Mouse (Mus musculus) midbrain, embryonic 14.5 days (tissue): ENCODE results near the gene Fanci. TPM values are rescaled to one million over a fixed set of nuclear protein-coding genes. Genes with fewer than 3 reads are reported as not detected.

ENCODE experiments used
- ATAC-seq: fragments of 200-750 bp; cut with Nextera tagmentation; 2 replicates; pipeline ENCODE4 v1.8.0; 2017; ENCODE audit warnings: moderate number of reproducible peaks, moderate library complexity; ENCODE audit not compliant: low FRiP score, low TSS enrichment
- DNase-seq: peaks from one replicate; pipeline ENCODE4 v3.0.0-alpha.2; 2015
- H3K27ac ChIP-seq: fragments of 300-500 bp; sonication (generic); replicated peaks from 2 replicates; pipeline ENCODE4 v1.5.1; 2014; ENCODE audit warnings: mild to moderate bottlenecking, low read depth, low read length, moderate library complexity
- H3K27me3 ChIP-seq: fragments of 300-500 bp; sonication (generic); 2 replicates; pipeline ENCODE4 v1.6.1; 2014; ENCODE audit warnings: low read length, control low read depth, mixed read lengths; ENCODE audit not compliant: control insufficient read depth, insufficient read depth
- H3K36me3 ChIP-seq: fragments of 300-500 bp; sonication (generic); 2 replicates; pipeline ENCODE4 v1.6.1; 2014; ENCODE audit warnings: low read length, control low read depth; ENCODE audit not compliant: control insufficient read depth, insufficient read depth
- H3K4me1 ChIP-seq: fragments of 300-500 bp; sonication (generic); 2 replicates; pipeline ENCODE4 v1.6.1; 2014; ENCODE audit warnings: mild to moderate bottlenecking, antibody characterized with exemption, low read length, control low read depth; ENCODE audit not compliant: control insufficient read depth, insufficient read depth
- H3K4me2 ChIP-seq: fragments of 300-500 bp; sonication (generic); 2 replicates; pipeline ENCODE4 v1.6.1; 2014; ENCODE audit warnings: mild to moderate bottlenecking, low read length, moderate library complexity
- H3K4me3 ChIP-seq: fragments of 300-500 bp; sonication (generic); replicated peaks from 2 replicates; pipeline ENCODE4 v1.5.1; 2014; ENCODE audit warnings: low read depth, low read length
- H3K9ac ChIP-seq: fragments of 300-500 bp; sonication (generic); replicated peaks from 2 replicates; pipeline ENCODE4 v1.6.1; 2014; ENCODE audit warnings: mild to moderate bottlenecking, low read length, moderate library complexity
- H3K9me3 ChIP-seq: fragments of 300-500 bp; sonication (generic); 2 replicates; pipeline ENCODE4 v1.6.1; 2016; ENCODE audit warnings: low read length, control low read depth, mixed read lengths; ENCODE audit not compliant: control insufficient read depth
- WGBS: fragments of 180-500 bp; shearing (Covaris S2); extraction: QIAGEN DNeasy Blood & Tissue Kit; methylation state at CpG from one replicate; pipeline ENCODE4 v1.1.7; 2014; 5-methylcytosine and 5-hydroxymethylcytosine counted together
- polyA plus RNA-seq: library from polyadenylated mRNA; unstranded; fragments of >200 nt; fragmentation: Nextera tagmentation; extraction: Ambion mirVana; gene quantifications from 2 replicates; pipeline ENCODE4 v1.2.1, GENCODE M21; 2014

The Fanci gene
- polyA plus RNA-seq, 1 experiment from 2014 or later, result 3.1 TPM

DNA sequence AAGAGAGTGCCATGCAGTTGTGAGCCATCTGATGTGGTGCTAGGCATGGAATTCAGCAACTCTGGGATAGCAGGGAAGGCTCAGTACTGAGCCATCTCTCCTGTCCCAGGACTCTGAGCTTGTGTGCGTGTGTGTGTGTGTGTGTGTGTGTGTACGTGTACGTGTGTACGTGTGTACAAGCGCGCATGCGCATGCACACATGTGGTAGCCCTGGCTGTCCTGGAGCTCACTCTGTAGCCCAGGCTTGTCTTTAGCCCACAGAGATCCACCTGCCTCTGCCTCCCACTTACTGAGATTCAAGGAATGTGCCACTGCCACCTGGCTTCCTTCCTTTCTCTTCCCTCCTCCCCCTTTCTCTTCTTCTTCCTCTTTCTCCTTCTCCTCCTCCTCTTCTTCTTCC, 2.2 kb downstream of the Fanci start:
- ATAC-seq (no peak), DNase-seq (no peak)
- WGBS, result over 99% methylated on average over 7 of the region's 7 CpGs

DNA sequence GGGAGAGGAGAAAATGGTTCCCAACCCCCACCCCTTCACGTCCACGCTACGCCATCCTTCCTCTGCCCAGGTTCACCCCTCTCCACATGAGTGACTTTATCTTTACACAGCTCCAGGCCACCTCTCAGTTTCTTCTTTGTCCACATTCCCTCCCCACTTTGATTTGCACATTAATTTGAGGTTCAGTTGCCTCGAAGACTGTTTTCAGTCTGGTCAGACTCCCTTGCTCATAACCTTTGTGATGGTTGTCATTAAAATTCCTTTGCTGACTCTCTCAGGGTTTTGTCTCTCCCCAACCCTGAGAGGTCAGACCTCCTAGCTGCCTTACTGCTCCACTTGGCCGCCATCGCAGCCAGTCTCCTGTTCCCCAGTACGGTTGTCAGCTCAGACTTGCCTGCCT, 2.9 kb downstream of the Fanci start:
- H3K4me1 ChIP-seq, result peaks cover 4% of the 10 kb centered on the region; the same call in 1 of the 2 replicates
- 79% methylated on average over 7 of the region's 7 CpGs for WGBS
- no peak overlapping the region for H3K9ac ChIP-seq

More for the DNA sequence above, 2.2 kb downstream of the Fanci start:
- Histone ChIP-seq H3K27me3 (no peaks in the 10 kb centered on the region), H3K36me3 (no peaks in the 10 kb centered on the region), H3K27ac (no peak overlapping the region), H3K4me1 (peaks cover 4% of the 10 kb centered on the region; the same call in 1 of the 2 replicates), H3K9me3 (no peaks in the 10 kb centered on the region), H3K4me3 (no peak overlapping the region), H3K9ac (no peak overlapping the region), H3K4me2 (no peak overlapping the region)

GRCm38 (mm10) chr7:79395186-79395585, 3.5 kb downstream of the Fanci start:
- Histone ChIP-seq H3K4me3 (no peak overlapping the region), H3K36me3 (no peaks in the 10 kb centered on the region), H3K27me3 (no peaks in the 10 kb centered on the region), H3K9me3 (no peaks in the 10 kb centered on the region), H3K9ac (no peak overlapping the region), H3K27ac (no peak overlapping the region), H3K4me2 (no peak overlapping the region), H3K4me1 (peaks cover 4% of the 10 kb centered on the region; the same call in 1 of the 2 replicates)
- no peak for ATAC-seq
- no peak for DNase-seq
- 86% methylated on average over 7 of the region's 7 CpGs for WGBS

More for the DNA sequence above, 2.9 kb downstream of the Fanci start:
- no peak overlapping the region for H3K4me3 ChIP-seq
- DNase-seq (no peak), ATAC-seq (no peak)
- H3K27ac ChIP-seq, result no peak overlapping the region
- H3K27me3 ChIP-seq, result no peaks in the 10 kb centered on the region
- no peaks in the 10 kb centered on the region for H3K36me3 ChIP-seq
- no peak overlapping the region for H3K4me2 ChIP-seq
- no peaks in the 10 kb centered on the region for H3K9me3 ChIP-seq

- ATAC-seq, result no peak
- Histone ChIP-seq H3K36me3 (no peaks in the 10 kb centered on the region), H3K27me3 (no peaks in the 10 kb centered on the region), H3K4me2 (no peak overlapping the region), H3K9ac (no peak overlapping the region), H3K9me3 (no peaks in the 10 kb centered on the region), H3K4me3 (no peak overlapping the region), H3K4me1 (no peaks in the 10 kb centered on the region; the same call in 1 of the 2 replicates), H3K27ac (no peak overlapping the region)
- DNase-seq, result no peak
- WGBS, result 91% methylated on average over 10 of the region's 10 CpGs
These were observed 5.8 kb downstream of the Fanci start for GRCm38 (mm10) chr7:79397446-79397963.

DNA sequence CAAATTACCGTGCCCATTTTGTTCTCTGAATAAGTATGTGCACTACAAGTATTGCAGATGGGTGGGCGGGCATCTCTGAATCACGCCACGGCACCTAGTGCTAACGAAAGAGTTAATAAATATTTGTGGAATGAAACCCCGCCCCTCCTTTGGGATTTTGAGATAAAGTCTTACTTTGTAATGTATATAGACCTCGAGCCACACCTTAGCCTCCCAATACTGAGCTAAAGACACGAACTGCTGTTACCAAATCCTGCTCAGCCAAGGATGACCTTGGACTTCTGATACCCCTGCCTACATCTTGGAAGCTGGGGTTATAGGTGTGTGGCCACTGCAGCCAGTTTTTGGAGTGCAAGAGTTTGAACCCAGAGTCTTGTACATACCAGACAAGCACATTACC, 6.7 kb downstream of the Fanci start:
- H3K4me3 ChIP-seq, result no peak overlapping the region
- no peak overlapping the region for H3K9ac ChIP-seq
- H3K27me3 ChIP-seq, result no peaks in the 10 kb centered on the region
- no peaks in the 10 kb centered on the region for H3K9me3 ChIP-seq
- H3K4me1 ChIP-seq, result no peaks in the 10 kb centered on the region
- H3K27ac ChIP-seq, result no peak overlapping the region
- no peak for DNase-seq
- 86% methylated on average over 8 of the region's 8 CpGs for WGBS
- no peaks in the 10 kb centered on the region for H3K36me3 ChIP-seq
- no peak overlapping the region for H3K4me2 ChIP-seq
- no peak for ATAC-seq

GRCm38 (mm10) chr7:79398971-79399370, 7.2 kb downstream of the Fanci start:
- Histone ChIP-seq H3K9me3 (no peaks in the 10 kb centered on the region), H3K36me3 (no peaks in the 10 kb centered on the region), H3K4me1 (no peaks in the 10 kb centered on the region), H3K4me3 (no peak overlapping the region), H3K4me2 (no peak overlapping the region), H3K27me3 (no peaks in the 10 kb centered on the region), H3K9ac (no peak overlapping the region), H3K27ac (no peak overlapping the region)
- WGBS, result 72% methylated on average over 12 of the region's 12 CpGs
- no peak for ATAC-seq
- DNase-seq, result no peak

GRCm38 (mm10) chr7:79400296-79400695, 8.6 kb downstream of the Fanci start:
- H3K4me3 ChIP-seq, result no peak overlapping the region
- H3K36me3 ChIP-seq, result no peaks in the 10 kb centered on the region
- 80% methylated on average over 3 of the region's 3 CpGs for WGBS
- no peak overlapping the region for H3K9ac ChIP-seq
- no peak overlapping the region for H3K4me2 ChIP-seq
- ATAC-seq (no peak), DNase-seq (no peak)
- H3K4me1 ChIP-seq, result no peaks in the 10 kb centered on the region
- no peaks in the 10 kb centered on the region for H3K9me3 ChIP-seq
- H3K27ac ChIP-seq, result no peak overlapping the region
- H3K27me3 ChIP-seq, result no peaks in the 10 kb centered on the region

GRCm38 (mm10) chr7:79414449-79415375, 23.0 kb downstream of the Fanci start:
- DNase-seq (no peak), ATAC-seq (no peak)
- H3K36me3 ChIP-seq, result no peaks in the 10 kb centered on the region
- WGBS, result 82% methylated on average over 18 of the region's 18 CpGs
- no peaks in the 10 kb centered on the region for H3K4me1 ChIP-seq
- no peak overlapping the region for H3K9ac ChIP-seq
- no peak overlapping the region for H3K4me2 ChIP-seq
- no peak overlapping the region for H3K27ac ChIP-seq
- H3K27me3 ChIP-seq, result no peaks in the 10 kb centered on the region
- no peaks in the 10 kb centered on the region for H3K9me3 ChIP-seq
- H3K4me3 ChIP-seq, result no peak overlapping the region

DNA sequence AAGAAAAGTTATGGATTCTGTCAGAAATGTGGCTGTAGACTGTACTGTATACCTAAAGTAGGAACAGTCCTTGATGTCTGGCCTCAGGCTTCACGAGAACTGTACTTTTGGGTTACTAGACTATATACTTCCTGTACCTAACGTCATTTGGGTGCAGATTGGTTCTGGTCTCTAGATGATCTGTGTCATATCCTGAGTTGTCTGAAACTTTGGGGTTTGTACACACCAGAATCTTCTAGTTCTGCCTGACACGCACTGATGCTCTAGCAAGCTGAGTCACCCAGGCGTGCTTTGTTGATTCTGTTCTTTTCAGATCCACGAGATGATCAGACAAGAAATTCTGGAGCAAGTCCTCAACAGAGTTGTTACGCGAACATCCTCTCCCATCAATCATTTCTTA, 28.2 kb downstream of the Fanci start:
- Histone ChIP-seq H3K4me1 (no peaks in the 10 kb centered on the region), H3K27ac (no peak overlapping the region), H3K4me3 (no peak overlapping the region), H3K9ac (no peak overlapping the region), H3K36me3 (no peaks in the 10 kb centered on the region), H3K27me3 (no peaks in the 10 kb centered on the region), H3K9me3 (no peaks in the 10 kb centered on the region), H3K4me2 (no peak overlapping the region)
- DNase-seq, result no peak
- ATAC-seq, result no peak
- 92% methylated on average over 7 of the region's 7 CpGs for WGBS
